Mouse (Mus musculus): ENCODE results near the gene Eif4e2.

DNA sequence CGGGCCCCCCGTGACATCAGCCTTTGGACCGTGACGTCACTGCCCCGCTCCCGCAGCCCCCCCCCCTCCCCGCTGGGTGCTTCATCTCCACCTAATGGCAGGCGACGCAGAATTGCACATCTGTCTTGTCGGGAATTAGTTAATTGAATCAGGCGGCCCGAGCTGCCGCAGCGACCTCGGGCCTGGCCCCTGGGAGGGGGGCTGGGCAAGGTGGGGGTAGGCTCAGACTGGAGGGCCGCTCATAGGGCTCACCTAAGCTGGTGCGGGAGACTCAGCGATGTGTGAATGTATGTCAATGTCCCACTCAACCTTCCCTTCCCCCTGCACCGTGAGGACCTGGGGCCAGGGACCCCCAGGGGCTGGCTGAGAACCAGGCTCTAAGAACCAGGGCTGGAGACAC, 43.3 kb upstream of the Eif4e2 start:
- no peak for TF ChIP-seq POLR2A (IDR thresholded peaks at IDR 0.05; ENCODE audit: borderline replicate concordance, control insufficient read depth, low read depth, low read length)
- no peak for TF ChIP-seq CTCF (IDR thresholded peaks at IDR 0.05; ENCODE audit: control insufficient read depth, insufficient read depth, low read length)

Data from bone marrow, adult 2 months (tissue).